Mouse (Mus musculus) G1E (cell line): Measurements from ENCODE around the gene Map1lc3b. TPM values are rescaled to one million over a fixed set of nuclear protein-coding genes. Genes with fewer than 3 reads are reported as not detected.

Source experiments
- ATAC-seq: 2 replicates; pipeline ENCODE4 v1.8.0; 2016; ENCODE audit warnings: mild to moderate bottlenecking; ENCODE audit not compliant: insufficient number of reproducible peaks, poor library complexity, low FRiP score, severe bottlenecking; ENCODE audit errors: extremely low read depth
- DNase-seq: peaks from one replicate; pipeline ENCODE4 v3.0.0; 2012; ENCODE audit warnings: low spot score
- H3K27me3 ChIP-seq: 2 replicates; pipeline ENCODE4 v1.6.1; 2012; ENCODE audit warnings: mild to moderate bottlenecking, low read length, inconsistent platforms; ENCODE audit not compliant: insufficient read depth
- H3K36me3 ChIP-seq: replicated peaks from 2 replicates; pipeline ENCODE3; 2012; ENCODE audit warnings: mild to moderate bottlenecking, inconsistent platforms
- H3K4me1 ChIP-seq: 2 replicates; pipeline ENCODE4 v1.6.1; 2012; ENCODE audit warnings: low read depth, low read length, inconsistent platforms, mixed read lengths; ENCODE audit not compliant: insufficient read depth
- H3K4me3 ChIP-seq: 2 replicates; pipeline ENCODE4 v1.5.1; 2012; ENCODE audit warnings: low read depth, mild to moderate bottlenecking, inconsistent platforms, low read length, moderate library complexity, mixed read lengths
- H3K9me3 ChIP-seq: replicated peaks from 2 replicates; pipeline ENCODE4 v1.6.1; 2012; ENCODE audit warnings: inconsistent platforms
- CTCF ChIP-seq: IDR thresholded peaks from 2 replicates; pipeline ENCODE4 v1.5.1; 2012; ENCODE audit warnings: low read depth, low read length, inconsistent platforms, mixed read lengths
- GATA1 ChIP-seq: IDR thresholded peaks from 2 replicates; pipeline ENCODE4 v1.6.1; 2012; ENCODE audit warnings: borderline replicate concordance, low read length, inconsistent platforms, mixed read lengths
- GATA2 ChIP-seq: IDR thresholded peaks from 2 replicates; pipeline ENCODE4 v1.6.1; 2012; ENCODE audit warnings: low read depth, low read length, inconsistent platforms, borderline replicate concordance
- POLR2AphosphoS5 ChIP-seq: IDR thresholded peaks from 2 replicates; pipeline ENCODE4 v1.6.1; 2012; ENCODE audit warnings: low read depth, low read length, inconsistent platforms; ENCODE audit not compliant: insufficient replicate concordance
- TAL1 ChIP-seq: conservative IDR thresholded peaks from 2 replicates; pipeline ENCODE4 v1.6.1; 2012; ENCODE audit warnings: low read depth, low read length, inconsistent platforms, mixed read lengths
- polyA plus RNA-seq: library from polyadenylated mRNA; stranded (reverse); fragments of >175 nt; gene quantifications from 2 replicates; pipeline ENCODE4 v1.2.3, GENCODE M21; 2012
- total RNA-seq, 2 experiments: library from RNA; stranded (forward) in 1 of 2; stranded (reverse) in 1 of 2; fragments of 200-1000 nt in 1 of 2; fragments of >200 nt in 1 of 2; fragmentation: Nextera tagmentation in 1 of 2; gene quantifications; 2 replicates each; pipeline ENCODE4 v1.2.3; 2014 to 2017

Gene Map1lc3b
- total and polyA plus RNA-seq, 3 experiments = 54.4 to 159 (median 109) TPM

- TF ChIP-seq TAL1 (no peak), POLR2AphosphoS5 (no peak), GATA2 (no peak)
- peak; percentile 73 for ATAC-seq
- Histone ChIP-seq H3K4me3 (peak within 1 kb of the TSS; percentile 100), H3K9me3 (no peaks in the 10 kb centered on the region), H3K36me3 (peaks cover 31% of the 10 kb centered on the region), H3K27me3 (peaks cover 3% of the 10 kb centered on the region), H3K4me1 (peaks cover 49% of the 10 kb centered on the region)
- peak; percentile 88 for DNase-seq
Observed at GRCm38 (mm10) chr8:121578676-121579451, 11.3 kb upstream of the Map1lc3b start, which contains the start of gene Fbxo31. TSS of gene Fbxo31 (minus strand) at chr8:121578806.

- peaks cover 55% of the 10 kb centered on the region for H3K4me1 ChIP-seq
- no peak for TF ChIP-seq TAL1
- no peak for ATAC-seq
- no peaks in the 10 kb centered on the region for H3K9me3 ChIP-seq
- DNase-seq = no peak
- peaks cover 3% of the 10 kb centered on the region for H3K27me3 ChIP-seq
- H3K36me3 ChIP-seq = peaks cover 15% of the 10 kb centered on the region
- H3K4me3 ChIP-seq = no peak overlapping the region; the same call in 1 of the 2 replicates
Observed at GRCm38 (mm10) chr8:121580465-121580864, 9.7 kb upstream of the Map1lc3b start.

GRCm38 (mm10) chr8:121583653-121584052 is 6.5 kb upstream of the Map1lc3b start:
- no peak for DNase-seq
- Histone ChIP-seq H3K4me1 (peaks cover 35% of the 10 kb centered on the region), H3K9me3 (no peaks in the 10 kb centered on the region), H3K27me3 (peaks cover 3% of the 10 kb centered on the region), H3K4me3 (no peak overlapping the region), H3K36me3 (no peaks in the 10 kb centered on the region)
- no peak for TF ChIP-seq POLR2AphosphoS5
- TF ChIP-seq CTCF = no peak
- no peak for TF ChIP-seq GATA1
- no peak for TF ChIP-seq GATA2
- TF ChIP-seq TAL1 = no peak
- no peak for ATAC-seq

GRCm38 (mm10) chr8:121584730-121585129 is 5.4 kb upstream of the Map1lc3b start:
- no peaks in the 10 kb centered on the region for H3K36me3 ChIP-seq
- TF ChIP-seq GATA2 (no peak), POLR2AphosphoS5 (no peak), TAL1 (no peak), GATA1 (no peak), CTCF (no peak)
- H3K27me3 ChIP-seq = peaks cover 3% of the 10 kb centered on the region
- no peaks in the 10 kb centered on the region for H3K9me3 ChIP-seq
- H3K4me1 ChIP-seq = peaks cover 36% of the 10 kb centered on the region
- ATAC-seq (no peak), DNase-seq (no peak)
- peak overlapping the region; percentile 79 for H3K4me3 ChIP-seq

- Histone ChIP-seq H3K9me3 (no peaks in the 10 kb centered on the region), H3K36me3 (no peaks in the 10 kb centered on the region), H3K4me1 (peaks cover 35% of the 10 kb centered on the region), H3K4me3 (peak overlapping the region; percentile 79), H3K27me3 (peaks cover 3% of the 10 kb centered on the region)
- DNase-seq = peak; percentile 96
- peak; percentile 92 for ATAC-seq
- TF ChIP-seq GATA1 (no peak), POLR2AphosphoS5 (no peak)
Observed at GRCm38 (mm10) chr8:121585159-121585825, 4.9 kb upstream of the Map1lc3b start.

GRCm38 (mm10) chr8:121588750-121589149 is 1.4 kb upstream of the Map1lc3b start:
- Histone ChIP-seq H3K36me3 (peaks cover 22% of the 10 kb centered on the region), H3K27me3 (peaks cover under 1% of the 10 kb centered on the region), H3K4me1 (peaks cover 50% of the 10 kb centered on the region), H3K9me3 (no peaks in the 10 kb centered on the region), H3K4me3 (no peak overlapping the region)
- TF ChIP-seq TAL1 (0 out of 2 replicates have a peak, but pooled peaks have one; percentile 21), GATA1 (no peak)
- ATAC-seq = no peak
- DNase-seq = no peak
